Mouse (Mus musculus) testis, adult 2 months (tissue): ENCODE measurements around the gene Agpat4. TPM values are rescaled to one million over a fixed set of nuclear protein-coding genes. Genes with fewer than 3 reads are reported as not detected.

Source experiments
- H3K27ac ChIP-seq: fragments of 200-500 bp; 2 replicates; pipeline ENCODE4 v1.5.1; 2012; ENCODE audit warnings: low read depth, low read length; ENCODE audit not compliant: control insufficient read depth, insufficient read depth
- H3K27me3 ChIP-seq: fragments of 200-500 bp; 2 replicates; pipeline ENCODE4 v1.6.1; 2012; ENCODE audit warnings: mild to moderate bottlenecking, low read length, moderate library complexity; ENCODE audit not compliant: control insufficient read depth, insufficient read depth
- H3K36me3 ChIP-seq: fragments of 200-500 bp; 2 replicates; pipeline ENCODE4 v1.6.1; 2012; ENCODE audit warnings: mild to moderate bottlenecking, low read length; ENCODE audit not compliant: control insufficient read depth, insufficient read depth
- H3K4me1 ChIP-seq: fragments of 200-500 bp; 2 replicates; pipeline ENCODE4 v1.6.1; 2012; ENCODE audit warnings: low read length; ENCODE audit not compliant: control insufficient read depth, insufficient read depth
- H3K4me3 ChIP-seq: fragments of 200-500 bp; 2 replicates; pipeline ENCODE4 v1.5.1; 2012; ENCODE audit warnings: low read depth, mild to moderate bottlenecking, low read length, moderate library complexity, mixed read lengths; ENCODE audit not compliant: control insufficient read depth
- CTCF ChIP-seq: fragments of 200-500 bp; IDR thresholded peaks from 2 replicates; pipeline ENCODE4 v1.5.1; 2012; ENCODE audit warnings: low read depth, mild to moderate bottlenecking, inconsistent platforms, low read length, moderate library complexity; ENCODE audit not compliant: control insufficient read depth, insufficient read depth, insufficient replicate concordance
- POLR2A ChIP-seq: fragments of 200-500 bp; IDR thresholded peaks from 2 replicates; pipeline ENCODE4 v1.6.1; 2012; ENCODE audit warnings: low read depth, mild to moderate bottlenecking, inconsistent platforms, low read length, moderate library complexity; ENCODE audit not compliant: control insufficient read depth
- polyA plus RNA-seq: library from polyadenylated mRNA; depleted of rRNA; stranded (reverse); fragments of >200 nt; gene quantifications from 2 replicates; pipeline ENCODE4 v1.2.3, GENCODE M21; 2012

Agpat4 gene
- polyA plus RNA-seq, 1 experiment: 18.4 TPM

DNA sequence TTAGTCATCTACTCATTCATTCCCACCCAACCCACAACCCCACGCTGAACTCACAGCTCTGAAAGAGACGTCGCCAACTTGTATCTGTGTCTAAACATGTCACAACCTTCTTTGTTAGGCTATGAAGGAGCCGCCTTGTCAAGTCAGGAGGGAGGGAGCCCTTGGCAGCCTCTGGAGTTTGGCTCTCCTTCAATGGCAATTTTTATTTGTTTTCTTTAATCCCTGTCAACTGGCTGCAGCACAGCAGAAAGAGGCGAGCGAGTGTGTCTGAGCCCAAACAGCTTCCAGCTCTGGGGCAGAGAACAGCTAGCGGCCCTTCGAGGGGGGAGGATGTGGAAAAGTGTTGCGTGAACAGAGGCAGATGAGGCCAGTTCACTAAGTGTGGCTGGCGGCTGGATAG is 50.0 kb downstream of the Agpat4 start:
- no peaks in the 10 kb centered on the region for H3K36me3 ChIP-seq
- no peak overlapping the region for H3K27ac ChIP-seq
- no peaks in the 10 kb centered on the region for H3K27me3 ChIP-seq
- TF ChIP-seq POLR2A: no peak
- TF ChIP-seq CTCF: no peak
- H3K4me3 ChIP-seq: no peak overlapping the region
- no peaks in the 10 kb centered on the region for H3K4me1 ChIP-seq

- H3K4me1 ChIP-seq: no peaks in the 10 kb centered on the region
- no peak overlapping the region for H3K27ac ChIP-seq
- H3K4me3 ChIP-seq: no peak overlapping the region
- no peaks in the 10 kb centered on the region for H3K36me3 ChIP-seq
- H3K27me3 ChIP-seq: no peaks in the 10 kb centered on the region
- TF ChIP-seq POLR2A: no peak
- no peak for TF ChIP-seq CTCF
Observed at GRCm38 (mm10) chr17:12169326-12169836, 50.9 kb downstream of the Agpat4 start.

DNA sequence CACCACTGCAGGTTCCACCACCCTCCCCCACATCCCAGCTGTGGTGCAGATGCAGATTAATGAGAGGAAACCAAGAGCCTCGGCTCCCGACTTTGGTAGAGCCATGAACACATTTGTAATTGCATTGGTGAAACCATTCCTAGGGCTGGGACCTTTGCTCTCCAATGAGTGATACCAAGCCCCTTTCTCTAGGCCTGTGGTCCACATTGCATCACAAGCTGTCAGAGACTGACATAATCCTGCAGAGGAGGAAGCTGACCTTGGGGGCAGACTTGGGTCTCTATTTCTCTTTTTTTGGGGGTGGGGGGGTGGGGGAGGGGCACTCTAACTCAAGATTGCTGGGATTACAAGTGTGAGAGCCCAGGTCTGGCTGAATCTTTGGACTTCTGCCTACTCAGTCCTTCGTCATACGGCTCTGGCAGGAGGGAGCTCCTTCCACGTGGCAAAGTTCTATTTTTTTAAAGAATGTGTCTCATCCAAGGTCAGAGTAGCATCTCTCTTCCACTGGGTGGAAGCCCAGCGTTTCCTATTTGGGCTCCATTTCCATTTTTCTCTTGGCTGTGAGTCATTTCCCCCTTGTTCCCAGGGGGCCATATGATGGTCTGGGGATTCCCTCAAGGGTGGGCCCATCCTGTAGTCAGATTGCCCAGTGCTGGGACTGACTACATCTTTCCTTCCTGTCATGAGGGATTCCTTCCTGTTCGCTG is 52.4 kb downstream of the Agpat4 start:
- Histone ChIP-seq H3K36me3 (no peaks in the 10 kb centered on the region), H3K4me3 (no peak overlapping the region), H3K27ac (no peak overlapping the region), H3K4me1 (no peaks in the 10 kb centered on the region), H3K27me3 (no peaks in the 10 kb centered on the region)
- TF ChIP-seq CTCF: no peak
- no peak for TF ChIP-seq POLR2A

GRCm38 (mm10) chr17:12171666-12172065 is 53.2 kb downstream of the Agpat4 start:
- Histone ChIP-seq H3K4me3 (no peak overlapping the region), H3K36me3 (no peaks in the 10 kb centered on the region), H3K27ac (no peak overlapping the region), H3K4me1 (no peaks in the 10 kb centered on the region), H3K27me3 (no peaks in the 10 kb centered on the region)
- TF ChIP-seq POLR2A (no peak), CTCF (no peak)

- H3K27me3 ChIP-seq: no peaks in the 10 kb centered on the region
- H3K27ac ChIP-seq: no peak overlapping the region
- H3K4me1 ChIP-seq: no peaks in the 10 kb centered on the region
- H3K4me3 ChIP-seq: no peak overlapping the region
- no peaks in the 10 kb centered on the region for H3K36me3 ChIP-seq
- no peak for TF ChIP-seq POLR2A
- no peak for TF ChIP-seq CTCF
Observed at GRCm38 (mm10) chr17:12174221-12174620, 55.7 kb downstream of the Agpat4 start.

DNA sequence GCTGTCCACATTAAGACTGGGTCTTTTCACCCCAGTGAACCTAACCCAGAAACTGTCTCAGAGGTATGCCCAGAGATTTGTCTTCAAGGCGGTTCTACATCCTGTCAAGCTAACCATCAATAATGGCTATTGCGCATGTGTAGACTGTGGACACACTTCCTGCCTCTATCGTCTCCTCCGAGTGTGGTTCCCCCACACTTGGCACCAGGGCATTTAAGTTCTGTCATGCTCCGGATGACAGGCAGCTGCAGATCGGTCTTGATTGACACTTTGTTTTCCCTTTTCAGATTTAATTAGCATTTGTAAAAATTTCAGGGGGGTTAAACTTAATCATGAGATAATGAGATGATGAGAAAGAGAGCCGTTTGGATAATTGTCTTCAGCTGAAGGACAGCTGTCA is 56.4 kb downstream of the Agpat4 start:
- Histone ChIP-seq H3K27ac (no peak overlapping the region), H3K36me3 (no peaks in the 10 kb centered on the region), H3K4me3 (no peak overlapping the region), H3K27me3 (no peaks in the 10 kb centered on the region), H3K4me1 (no peaks in the 10 kb centered on the region)
- no peak for TF ChIP-seq CTCF
- no peak for TF ChIP-seq POLR2A

DNA sequence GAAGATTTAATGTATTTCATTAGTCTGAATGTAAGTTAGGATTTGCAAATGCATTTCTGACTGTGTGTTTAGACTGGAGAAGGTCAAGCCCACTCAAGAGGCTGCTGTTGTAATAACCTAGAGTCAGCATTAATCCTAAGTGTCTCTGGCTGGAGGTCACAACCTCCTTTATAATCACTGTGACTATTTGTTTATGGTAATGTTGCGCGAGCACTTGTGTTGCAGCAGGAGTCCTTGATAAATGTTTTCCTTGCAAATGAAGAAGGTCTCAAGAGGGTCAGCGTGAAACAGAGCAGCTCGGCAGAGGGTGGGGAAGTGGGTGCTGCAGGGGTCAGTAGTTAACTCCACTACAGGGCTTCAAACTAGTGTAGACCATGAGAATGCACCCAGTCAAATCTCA is 57.1 kb downstream of the Agpat4 start:
- H3K36me3 ChIP-seq: no peaks in the 10 kb centered on the region
- H3K27me3 ChIP-seq: no peaks in the 10 kb centered on the region
- TF ChIP-seq CTCF (no peak), POLR2A (no peak)

More for the DNA sequence above, 57.1 kb downstream of the Agpat4 start:
- no peaks in the 10 kb centered on the region for H3K4me1 ChIP-seq
- no peak overlapping the region for H3K27ac ChIP-seq
- no peak overlapping the region for H3K4me3 ChIP-seq
